Mouse (Mus musculus): ENCODE results near the gene Gsx1.

Gsx1 gene

DNA sequence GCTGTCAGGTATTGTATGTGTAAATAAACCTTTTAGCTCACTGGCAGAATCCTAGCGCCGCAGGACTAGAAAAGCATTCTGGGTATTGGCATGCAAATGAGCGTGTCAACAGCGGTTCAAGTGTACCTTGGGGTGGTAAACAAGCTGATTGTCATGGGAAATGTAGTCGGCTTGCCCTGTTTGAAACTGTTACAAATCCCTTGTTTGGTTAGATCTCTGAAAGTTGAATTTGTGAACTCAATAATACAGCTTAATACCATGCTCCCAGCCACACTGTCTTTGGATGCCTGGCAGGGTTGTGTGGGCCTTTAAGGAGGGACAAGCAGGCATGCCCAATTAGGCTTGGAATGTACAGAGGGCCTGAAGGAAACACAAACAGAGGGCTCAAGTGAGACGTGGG, 16.4 kb downstream of the Gsx1 start:
- no peak for DNase-seq (ENCODE audit: low read depth)

DNA sequence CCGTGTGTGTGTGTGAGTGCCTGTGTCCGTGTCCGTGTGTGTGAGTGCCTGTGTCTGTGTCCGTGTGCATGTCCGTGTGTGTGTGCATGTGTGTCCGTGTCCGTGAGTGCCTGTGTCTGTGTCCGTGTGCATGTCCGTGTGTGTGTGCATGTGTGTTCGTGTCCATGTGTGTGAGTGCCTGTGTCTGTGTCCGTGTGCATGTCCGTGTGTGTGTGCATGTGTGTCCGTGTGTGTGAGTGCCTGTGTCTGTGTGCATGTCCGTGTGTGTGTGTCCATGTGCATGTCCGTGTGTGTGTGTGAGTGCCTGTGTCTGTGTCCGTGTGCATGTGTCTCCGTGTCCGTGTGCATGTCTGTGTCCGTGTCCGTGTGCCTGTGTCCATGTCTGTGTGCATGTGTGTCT, 19.4 kb downstream of the Gsx1 start:
- DNase-seq (ENCODE audit: low read depth): no peak

DNA sequence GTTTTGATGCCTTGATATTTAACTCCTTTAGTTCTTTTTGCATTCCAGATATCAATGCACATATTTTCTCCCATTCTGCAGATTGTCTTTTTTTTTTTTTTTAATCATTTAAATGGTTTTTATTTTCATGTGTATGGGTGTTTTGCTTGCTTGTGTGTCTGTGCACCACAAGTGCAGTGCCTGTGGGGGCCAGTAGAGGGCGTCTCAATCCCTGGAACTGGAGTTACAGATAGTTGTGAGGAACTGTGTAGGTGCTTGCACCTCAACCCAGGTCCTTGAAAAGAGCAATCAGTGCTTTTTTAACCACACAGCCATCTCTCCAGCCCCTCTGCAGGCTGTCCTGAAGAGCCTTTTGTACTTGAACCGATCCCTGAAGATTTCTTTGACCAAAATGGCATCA, 20.0 kb downstream of the Gsx1 start:
- no peak for DNase-seq (ENCODE audit: low read depth)

DNA sequence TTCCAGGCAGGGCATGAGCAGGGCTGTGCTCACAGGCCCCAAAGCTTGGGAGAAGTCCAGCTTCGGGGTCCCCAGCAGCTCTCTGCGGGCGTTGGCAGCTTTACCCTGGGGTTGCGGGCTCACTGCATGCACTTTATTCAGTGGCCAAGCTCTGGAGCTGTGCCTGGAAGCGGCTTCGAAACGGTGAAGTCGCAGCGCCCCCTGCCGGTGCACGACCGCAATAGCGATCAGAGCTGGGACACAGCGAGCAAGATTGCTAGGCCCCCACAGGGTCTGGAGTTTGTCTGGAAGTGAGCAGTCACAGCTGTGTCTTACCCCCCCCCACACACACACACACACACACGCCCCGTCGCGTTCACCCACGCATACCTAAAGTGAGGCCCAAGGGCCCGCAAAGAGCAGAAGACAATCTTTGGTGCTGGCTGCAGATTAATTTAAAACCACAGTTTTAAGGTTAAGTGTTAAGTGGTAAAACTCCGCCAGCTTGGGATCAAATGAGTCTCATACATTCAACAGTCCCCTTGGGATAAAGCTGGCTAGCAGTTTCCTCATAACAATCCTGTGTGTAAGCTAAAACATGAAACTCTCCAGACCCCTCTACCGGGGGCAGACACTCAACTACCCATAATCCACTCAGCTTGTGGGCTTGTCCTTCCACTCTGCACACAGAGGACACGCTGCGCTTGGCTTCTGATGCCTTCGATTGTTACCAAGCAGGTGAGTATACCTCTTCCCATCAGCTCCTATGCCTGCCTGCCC, 39.0 kb downstream of the Gsx1 start:
- peak; percentile 71 for DNase-seq (ENCODE audit: low read depth)

DNA sequence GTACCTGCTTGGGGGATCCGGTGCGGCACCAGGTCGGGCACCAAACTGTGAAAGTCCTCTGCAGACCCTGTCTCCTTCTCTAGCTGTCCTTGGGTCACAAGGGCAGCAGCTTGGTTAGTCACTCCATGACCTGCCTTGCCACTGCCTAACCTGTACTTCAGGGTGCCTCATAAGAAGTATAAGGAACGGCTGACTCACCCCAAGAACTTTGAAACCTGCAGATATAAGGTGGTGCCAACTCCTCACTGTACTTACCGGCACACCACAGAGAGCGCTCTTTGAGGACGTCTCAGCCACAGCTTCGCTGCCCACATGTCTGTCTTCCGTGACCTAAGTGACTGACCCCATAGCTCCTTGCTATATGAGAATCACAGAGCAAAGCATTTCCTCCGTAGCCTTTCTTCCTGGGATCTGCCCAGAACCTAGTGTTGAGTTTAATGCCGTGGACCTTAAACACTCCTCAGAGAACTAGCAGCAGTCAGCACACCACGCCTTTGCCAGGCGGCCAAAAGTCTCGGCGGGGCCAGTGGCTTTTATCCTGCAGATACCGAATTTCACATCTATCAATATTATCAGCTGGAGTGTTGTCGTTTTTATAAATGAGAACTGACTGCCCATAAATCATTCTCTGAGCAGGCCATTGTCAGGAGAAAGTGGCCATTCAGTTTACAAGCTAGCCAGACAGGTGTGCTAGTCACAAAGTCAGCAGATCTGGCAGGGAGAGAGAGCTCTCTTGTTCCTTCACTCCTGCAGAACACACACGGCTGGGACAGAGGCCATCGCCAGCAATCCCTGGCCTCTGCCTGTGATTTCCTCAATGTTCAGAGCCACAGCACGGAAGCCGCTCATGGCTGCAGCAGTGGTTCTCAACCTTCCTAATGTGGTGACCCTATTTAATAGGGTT, 47.2 kb downstream of the Gsx1 start:
- DNase-seq (ENCODE audit: low read depth): no peak

All from 416B (cell line).